Mouse (Mus musculus) liver, adult 2 months (tissue): ENCODE data around the gene Tmem9.

Experiments used
- CTCF ChIP-seq: fragments of 200-500 bp; IDR thresholded peaks from 2 replicates; pipeline ENCODE4 v1.5.1; 2011; ENCODE audit warnings: low read depth, low read length, control low read depth
- POLR2A ChIP-seq: fragments of 200-500 bp; IDR thresholded peaks from 2 replicates; pipeline ENCODE4 v1.6.1; 2011; ENCODE audit warnings: low read length, control low read depth; ENCODE audit not compliant: insufficient read depth; ENCODE audit errors: extremely low read depth

- TF ChIP-seq POLR2A: no peak
- TF ChIP-seq CTCF: no peak
These were observed 8.1 kb upstream of the Tmem9 start for GRCm38 (mm10) chr1:135999720-136000287.
